Mouse (Mus musculus): Measurements from ENCODE around the gene 1520401A03Rik. TPM values are rescaled to one million over a fixed set of nuclear protein-coding genes. Genes with fewer than 3 reads are reported as not detected.

Gene 1520401A03Rik
- polyA plus RNA-seq, 1 experiment, result not detected

GRCm38 (mm10) chr17:23737493-23738445 is 15.2 kb upstream of the 1520401A03Rik start:
- Histone ChIP-seq H3K4me3 (ENCODE audit: insufficient read depth, low read length) (no peak overlapping the region), H3K27ac (ENCODE audit: insufficient read depth, low read depth, low read length) (no peak overlapping the region), H3K4me1 (ENCODE audit: control insufficient read depth, insufficient read depth, low read length) (peaks cover 3% of the 10 kb centered on the region; the same call in 1 of the 2 replicates)
- TF ChIP-seq CTCF (IDR thresholded peaks at IDR 0.05; ENCODE audit: low read depth, low read length) (no peak), POLR2A (IDR thresholded peaks at IDR 0.05; ENCODE audit: borderline replicate concordance, low read depth, low read length) (no peak)

GRCm38 (mm10) chr17:23734341-23734740 is 11.8 kb upstream of the 1520401A03Rik start:
- Histone ChIP-seq H3K27ac (ENCODE audit: insufficient read depth, low read depth, low read length) (no peak overlapping the region), H3K4me1 (ENCODE audit: control insufficient read depth, insufficient read depth, low read length) (peaks cover 7% of the 10 kb centered on the region), H3K4me3 (ENCODE audit: insufficient read depth, low read length) (no peak overlapping the region)
- TF ChIP-seq CTCF (IDR thresholded peaks at IDR 0.05; ENCODE audit: low read depth, low read length) (no peak), POLR2A (IDR thresholded peaks at IDR 0.05; ENCODE audit: borderline replicate concordance, low read depth, low read length) (no peak)

- no peak overlapping the region for H3K4me3 ChIP-seq (ENCODE audit: insufficient read depth, low read length)
- H3K27ac ChIP-seq (ENCODE audit: insufficient read depth, low read depth, low read length), result no peak overlapping the region
- TF ChIP-seq POLR2A (IDR thresholded peaks at IDR 0.05; ENCODE audit: borderline replicate concordance, low read depth, low read length), result no peak
- TF ChIP-seq CTCF (IDR thresholded peaks at IDR 0.05; ENCODE audit: low read depth, low read length), result no peak
- H3K4me1 ChIP-seq (ENCODE audit: control insufficient read depth, insufficient read depth, low read length), result peaks cover 15% of the 10 kb centered on the region
Measured at GRCm38 (mm10) chr17:23730441-23730840, 7.9 kb upstream of the 1520401A03Rik start.

- TF ChIP-seq CTCF (IDR thresholded peaks at IDR 0.05; ENCODE audit: low read depth, low read length), result no peak
- Histone ChIP-seq H3K4me1 (ENCODE audit: control insufficient read depth, insufficient read depth, low read length) (peaks cover 19% of the 10 kb centered on the region), H3K27ac (ENCODE audit: insufficient read depth, low read depth, low read length) (peak overlapping the region; percentile 86), H3K4me3 (ENCODE audit: insufficient read depth, low read length) (peak overlapping the region; percentile 73)
Measured at GRCm38 (mm10) chr17:23726758-23727142, 4.2 kb upstream of the 1520401A03Rik start.

GRCm38 (mm10) chr17:23725999-23726757 is 3.6 kb upstream of the 1520401A03Rik start, which contains the start of gene Pkmyt1:
TSS of gene Pkmyt1 (plus strand) at chr17:23726336.
- Histone ChIP-seq H3K4me1 (ENCODE audit: control insufficient read depth, insufficient read depth, low read length) (peaks cover 19% of the 10 kb centered on the region), H3K27ac (ENCODE audit: insufficient read depth, low read depth, low read length) (peak within 1 kb of the TSS; percentile 86), H3K4me3 (ENCODE audit: insufficient read depth, low read length) (peak within 1 kb of the TSS; percentile 73)
- no peak for TF ChIP-seq POLR2A (IDR thresholded peaks at IDR 0.05; ENCODE audit: borderline replicate concordance, low read depth, low read length)
- TF ChIP-seq CTCF (IDR thresholded peaks at IDR 0.05; ENCODE audit: low read depth, low read length), result no peak

GRCm38 (mm10) chr17:23725477-23725876 is 2.9 kb upstream of the 1520401A03Rik start:
- Histone ChIP-seq H3K4me1 (ENCODE audit: control insufficient read depth, insufficient read depth, low read length) (peaks cover 19% of the 10 kb centered on the region), H3K4me3 (ENCODE audit: insufficient read depth, low read length) (peak overlapping the region; percentile 54), H3K27ac (ENCODE audit: insufficient read depth, low read depth, low read length) (peak overlapping the region; percentile 46)
- TF ChIP-seq CTCF (IDR thresholded peaks at IDR 0.05; ENCODE audit: low read depth, low read length), result no peak
- TF ChIP-seq POLR2A (IDR thresholded peaks at IDR 0.05; ENCODE audit: borderline replicate concordance, low read depth, low read length), result no peak

- TF ChIP-seq CTCF (IDR thresholded peaks at IDR 0.05; ENCODE audit: low read depth, low read length) (no peak), POLR2A (IDR thresholded peaks at IDR 0.05; ENCODE audit: borderline replicate concordance, low read depth, low read length) (no peak)
- H3K27ac ChIP-seq (ENCODE audit: insufficient read depth, low read depth, low read length), result no peak overlapping the region
- peaks cover 14% of the 10 kb centered on the region for H3K4me1 ChIP-seq (ENCODE audit: control insufficient read depth, insufficient read depth, low read length)
- no peak overlapping the region for H3K4me3 ChIP-seq (ENCODE audit: insufficient read depth, low read length)
Measured at GRCm38 (mm10) chr17:23721886-23722285, 697 bp downstream of the 1520401A03Rik start.

- Histone ChIP-seq H3K27ac (ENCODE audit: insufficient read depth, low read depth, low read length) (no peak overlapping the region), H3K4me1 (ENCODE audit: control insufficient read depth, insufficient read depth, low read length) (peaks cover 7% of the 10 kb centered on the region), H3K4me3 (ENCODE audit: insufficient read depth, low read length) (no peak overlapping the region)
- TF ChIP-seq POLR2A (IDR thresholded peaks at IDR 0.05; ENCODE audit: borderline replicate concordance, low read depth, low read length) (no peak), CTCF (IDR thresholded peaks at IDR 0.05; ENCODE audit: low read depth, low read length) (no peak)
Measured at GRCm38 (mm10) chr17:23719455-23719854, 3.1 kb downstream of the 1520401A03Rik start.

GRCm38 (mm10) chr17:23717003-23717402 is 5.6 kb downstream of the 1520401A03Rik start:
- Histone ChIP-seq H3K27ac (ENCODE audit: insufficient read depth, low read depth, low read length) (no peak overlapping the region), H3K4me3 (ENCODE audit: insufficient read depth, low read length) (no peak overlapping the region), H3K4me1 (ENCODE audit: control insufficient read depth, insufficient read depth, low read length) (peaks cover 7% of the 10 kb centered on the region)
- TF ChIP-seq CTCF (IDR thresholded peaks at IDR 0.05; ENCODE audit: low read depth, low read length) (no peak), POLR2A (IDR thresholded peaks at IDR 0.05; ENCODE audit: borderline replicate concordance, low read depth, low read length) (no peak)
